Mouse (Mus musculus): ENCODE measurements around the gene Tcte3.

- TF ChIP-seq CTCF (IDR thresholded peaks at IDR 0.05; ENCODE audit: borderline replicate concordance, insufficient read depth, low read depth, low read length) (no peak), POLR2A (IDR thresholded peaks at IDR 0.05; ENCODE audit: borderline replicate concordance, insufficient read depth, low read length) (no peak)
These were observed 24.8 kb upstream of the Tcte3 start for GRCm38 (mm10) chr17:15066066-15066465.
